Mouse (Mus musculus): ENCODE results near the gene Mocs3.

Mocs3 gene

GRCm38 (mm10) chr2:168242841-168243240 lies 12.4 kb downstream of the Mocs3 start:
- DNase-seq (ENCODE audit: low read depth, low spot score): no peak

DNA sequence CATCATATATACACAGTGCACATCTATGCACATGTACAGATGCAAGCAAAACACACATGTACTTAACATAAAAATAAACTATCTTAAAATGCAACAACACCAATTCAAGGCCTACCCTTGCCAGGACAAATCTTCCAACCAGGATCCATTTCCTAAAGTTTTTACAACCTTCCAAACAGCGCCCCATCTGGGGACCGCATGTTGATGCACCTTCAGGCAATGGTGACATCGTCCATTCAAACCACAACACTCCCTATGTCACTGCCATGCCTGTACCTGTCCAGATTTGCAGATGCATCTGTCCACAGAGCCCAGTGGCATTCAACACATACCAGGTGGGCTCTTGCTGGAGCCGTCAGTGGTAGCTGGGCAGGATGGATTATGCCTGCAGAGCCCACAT lies 12.9 kb downstream of the Mocs3 start:
- DNase-seq (ENCODE audit: low read depth, low spot score): no peak

- no peak for DNase-seq (ENCODE audit: low read depth, low spot score)
Observed at GRCm38 (mm10) chr2:168245571-168245970, 15.1 kb downstream of the Mocs3 start.

DNA sequence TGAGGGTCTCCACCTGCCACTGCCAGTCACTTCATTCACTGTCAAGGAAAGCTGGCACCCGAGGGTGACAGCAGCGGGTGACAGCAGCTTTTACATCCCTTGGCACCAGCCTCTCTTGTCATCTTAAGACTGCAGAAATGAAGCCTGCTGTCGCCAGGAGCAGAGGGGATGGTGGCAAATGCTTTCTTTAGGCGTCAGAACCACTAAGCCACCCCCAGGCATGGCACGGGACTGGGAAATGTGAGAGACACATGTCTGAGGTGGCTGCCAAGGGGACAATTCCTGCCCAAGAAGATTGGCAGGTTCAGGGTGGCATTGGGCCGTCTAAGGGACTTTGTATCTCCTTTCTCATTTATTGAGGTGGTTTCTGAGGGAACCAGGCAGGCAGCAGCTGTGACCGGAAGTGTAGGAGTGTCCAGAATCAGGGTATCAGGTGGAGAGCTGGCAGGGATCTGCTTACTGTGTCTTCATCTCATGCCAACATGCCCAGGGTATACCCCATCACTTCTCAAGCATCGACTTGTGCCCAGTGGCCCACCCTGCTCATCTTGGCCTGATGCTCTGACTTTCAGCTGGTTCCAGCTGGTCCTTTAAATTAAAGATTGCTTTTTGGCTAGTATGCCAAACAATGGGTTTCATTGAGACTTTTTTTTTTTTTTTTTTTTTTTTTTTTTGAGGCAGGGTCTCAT lies 17.9 kb downstream of the Mocs3 start:
- no peak for DNase-seq (ENCODE audit: low read depth, low spot score)

DNA sequence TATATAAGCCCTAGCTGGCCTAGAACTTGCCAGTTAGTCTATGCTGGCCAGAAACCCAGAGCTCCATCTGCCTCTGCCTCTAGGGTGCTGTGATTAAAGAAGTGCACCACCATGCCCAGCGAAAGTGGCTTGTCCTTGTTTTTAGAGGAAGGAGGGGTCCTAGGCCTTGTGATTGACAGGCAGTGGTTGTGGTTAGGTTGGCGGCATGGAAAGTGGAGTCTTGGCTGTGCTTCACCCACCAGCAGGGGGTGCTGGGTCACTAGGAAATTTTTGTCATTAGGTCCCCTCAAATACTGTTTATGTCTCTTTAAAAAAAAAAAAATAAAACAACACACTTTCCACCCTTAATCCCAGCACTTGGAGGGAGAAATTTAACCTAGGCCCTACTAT lies 18.4 kb downstream of the Mocs3 start:
- peak; percentile 54 for DNase-seq (ENCODE audit: low read depth, low spot score)

GRCm38 (mm10) chr2:168250270-168250669 lies 19.8 kb downstream of the Mocs3 start:
- DNase-seq (ENCODE audit: low read depth, low spot score): peak; percentile 91

DNA sequence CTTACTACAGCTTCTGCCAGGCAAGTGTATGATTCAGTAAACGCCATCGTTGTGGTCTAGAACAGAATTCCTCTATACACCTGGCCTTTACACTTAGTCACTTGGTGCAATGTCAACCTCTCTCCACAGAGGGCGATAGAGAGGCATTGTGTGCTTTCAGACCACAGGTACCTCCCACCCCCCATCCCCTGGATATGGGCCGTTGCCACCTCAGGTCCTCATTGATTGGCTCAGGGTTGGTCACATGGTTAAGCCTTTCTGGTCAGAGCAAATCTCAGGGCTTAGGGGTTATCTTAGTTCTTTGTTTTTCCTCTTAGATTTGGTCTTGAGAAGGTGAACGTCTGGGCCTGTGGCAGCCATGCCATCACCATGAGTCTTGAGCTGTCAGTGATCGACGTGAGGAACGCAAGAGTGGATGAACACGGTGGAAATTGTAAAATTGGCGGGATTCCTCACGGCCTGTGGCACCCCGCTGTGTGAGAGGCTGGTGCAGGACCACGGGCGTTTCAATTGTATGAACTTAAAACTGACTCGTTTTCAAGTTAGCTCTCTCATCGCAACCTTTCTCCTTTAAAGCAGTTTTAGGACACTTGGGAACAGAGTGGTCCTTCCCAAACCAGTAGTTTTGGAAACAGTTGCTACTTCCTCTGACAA lies 22.3 kb downstream of the Mocs3 start:
- DNase-seq (ENCODE audit: low read depth, low spot score): peak; percentile 89

DNA sequence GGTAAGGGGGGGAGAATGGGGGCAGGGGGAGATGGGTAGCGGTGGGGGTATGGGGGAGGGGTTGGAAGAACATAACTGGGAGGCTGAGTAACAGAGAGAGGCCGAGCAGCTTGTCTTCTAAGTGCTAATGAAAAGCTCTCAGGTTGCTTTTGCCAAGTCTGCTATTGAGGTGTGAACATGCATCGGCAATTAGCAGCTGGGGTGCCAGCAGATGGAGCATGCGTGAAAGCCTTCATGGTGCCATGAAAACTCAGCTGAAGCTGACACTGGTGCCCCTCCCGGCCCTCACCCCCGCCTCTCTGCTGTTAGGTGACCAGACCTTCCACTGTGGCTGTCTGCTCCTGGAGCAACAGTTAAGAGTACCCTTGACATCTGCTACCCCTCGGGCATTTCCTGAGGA lies 23.4 kb downstream of the Mocs3 start:
- DNase-seq (ENCODE audit: low read depth, low spot score): no peak

DNA sequence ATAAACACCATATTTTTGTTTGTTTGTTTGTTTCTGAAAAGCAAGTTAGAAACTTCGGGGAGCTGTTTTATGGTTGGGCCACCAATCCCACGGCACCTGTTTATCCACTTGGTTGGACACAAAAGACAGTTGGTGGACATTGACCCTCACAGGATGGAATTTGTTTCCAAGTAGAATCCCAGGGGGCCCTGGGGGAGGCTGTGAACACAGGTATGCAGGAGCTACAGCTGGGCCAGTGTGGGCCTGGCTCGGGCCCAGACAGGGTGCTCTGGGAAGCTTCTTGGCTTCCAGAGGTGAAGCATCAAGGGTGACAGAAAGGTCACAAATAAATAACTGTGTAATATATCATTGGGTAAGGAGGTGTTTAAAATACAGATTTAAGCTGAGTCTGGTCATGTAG lies 26.1 kb downstream of the Mocs3 start:
- DNase-seq (ENCODE audit: low read depth, low spot score): no peak

DNA sequence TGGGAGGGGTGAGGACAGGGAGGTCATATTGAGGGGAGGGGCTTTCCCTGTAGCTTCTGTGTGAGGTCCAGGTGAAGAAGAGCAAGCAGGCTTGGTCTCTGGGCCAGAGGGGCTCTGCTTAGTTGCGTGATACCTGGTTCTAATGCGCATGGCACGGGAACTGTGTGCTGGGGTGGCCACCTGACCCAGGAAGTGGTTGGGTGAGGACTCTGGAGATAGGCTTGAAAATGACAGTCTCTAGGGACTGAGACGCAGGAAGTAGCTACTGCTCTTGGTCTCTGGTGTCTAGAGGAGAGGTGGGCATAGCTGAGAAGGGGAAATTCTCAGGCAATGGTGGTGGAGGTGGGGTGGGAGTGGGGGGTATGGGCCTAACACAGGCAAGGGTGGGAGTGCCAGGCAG lies 26.8 kb downstream of the Mocs3 start:
- DNase-seq (ENCODE audit: low read depth, low spot score): no peak

GRCm38 (mm10) chr2:168259046-168259445 lies 28.6 kb downstream of the Mocs3 start:
- DNase-seq (ENCODE audit: low read depth, low spot score): no peak

- no peak for DNase-seq (ENCODE audit: low read depth, low spot score)
Observed at GRCm38 (mm10) chr2:168260124-168260523, 29.7 kb downstream of the Mocs3 start.

- DNase-seq (ENCODE audit: low read depth, low spot score): no peak
Observed at GRCm38 (mm10) chr2:168260900-168261299, 30.5 kb downstream of the Mocs3 start.

DNA sequence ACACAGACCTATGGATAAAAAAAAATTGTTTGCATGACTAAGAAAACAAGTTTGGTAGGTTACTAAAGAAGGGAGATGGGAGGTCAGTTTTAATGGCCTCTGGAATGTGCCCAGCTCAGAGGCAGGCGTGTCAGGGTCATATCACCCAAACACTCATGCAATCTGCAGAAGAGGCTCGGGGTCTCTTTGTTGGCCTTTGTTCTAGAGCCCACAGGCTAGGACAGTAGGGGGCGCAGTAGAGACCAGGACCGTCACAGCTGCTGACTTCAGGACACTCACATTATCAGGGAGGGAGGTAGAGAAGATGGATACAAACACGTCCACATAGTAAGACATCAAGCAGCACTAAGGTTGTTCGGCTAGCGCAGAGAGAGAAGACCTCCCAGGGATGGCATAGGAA lies 37.6 kb downstream of the Mocs3 start:
- no peak for DNase-seq (ENCODE audit: low read depth, low spot score)

GRCm38 (mm10) chr2:168273387-168273786 lies 43.0 kb downstream of the Mocs3 start:
- no peak for DNase-seq (ENCODE audit: low read depth, low spot score)

GRCm38 (mm10) chr2:168274374-168274935 lies 44.0 kb downstream of the Mocs3 start:
- DNase-seq (ENCODE audit: low read depth, low spot score): peak; percentile 53

DNA sequence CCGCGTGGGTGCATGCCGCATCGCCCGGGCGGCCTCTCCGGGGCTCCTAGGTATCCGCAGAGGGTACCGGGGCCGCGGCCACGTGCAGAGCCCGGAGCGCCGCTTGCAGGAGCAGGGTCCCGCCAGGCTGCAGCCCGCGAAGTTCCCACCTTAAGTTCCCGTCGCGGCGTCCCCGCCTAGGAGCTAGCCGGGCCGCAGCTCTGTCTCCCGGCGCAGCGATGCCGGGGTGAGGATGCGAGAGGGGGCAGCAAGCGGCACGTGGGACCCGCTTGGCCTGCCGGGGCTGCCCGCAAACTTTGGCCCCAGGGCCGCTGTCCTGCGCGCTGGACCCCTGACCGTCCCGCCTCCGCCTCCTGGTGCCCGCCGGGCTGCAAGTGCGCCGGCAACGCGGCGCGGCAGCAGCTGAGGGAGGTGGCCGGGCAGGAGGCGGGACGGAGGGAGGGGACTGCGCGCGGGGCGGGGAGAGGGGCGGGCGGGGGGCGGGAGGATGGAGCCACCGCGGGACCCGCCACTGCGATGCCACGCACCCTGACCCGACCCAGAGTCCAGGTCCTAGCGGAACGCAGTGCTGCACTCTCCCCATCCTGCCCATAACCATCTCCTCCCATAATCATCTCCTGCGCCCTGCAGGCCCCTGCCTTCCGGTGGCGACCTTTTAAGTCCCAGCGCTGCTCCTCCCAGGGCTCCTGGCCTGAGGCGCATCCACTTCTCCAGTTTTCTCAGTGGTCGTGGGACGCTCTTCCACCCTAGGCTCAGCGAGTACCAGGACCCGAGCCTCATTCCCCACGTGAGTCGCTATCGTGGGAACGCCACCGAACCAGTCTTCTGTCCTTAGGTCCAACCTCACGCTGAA lies 50.5 kb downstream of the Mocs3 start:
- peak; percentile 31 for DNase-seq (ENCODE audit: low read depth, low spot score)

DNA sequence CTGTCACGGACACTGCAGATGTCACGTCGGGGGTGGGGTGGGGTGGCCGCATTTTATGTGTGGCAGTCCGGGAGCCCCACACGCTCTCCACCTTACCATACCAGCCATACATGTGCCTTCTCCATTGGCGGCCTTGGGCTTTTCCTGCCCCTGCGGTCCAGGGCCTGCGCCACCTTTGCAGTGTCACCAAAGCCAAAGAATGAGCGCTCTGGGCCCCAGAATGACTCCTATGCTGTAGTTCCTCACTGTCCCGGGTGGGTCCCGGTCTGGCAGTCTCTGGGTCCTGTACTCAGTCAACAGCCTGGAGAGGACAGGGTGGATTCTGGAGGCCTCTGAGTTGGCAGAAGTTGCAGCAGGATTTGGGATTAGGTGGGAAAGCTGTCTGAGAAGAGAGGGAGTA lies 51.2 kb downstream of the Mocs3 start, which contains the start of gene Kcng1:
Gene Kcng1, minus strand, starts transcription at position 155 of the 400 bp plus-strand sequence.
- no peak for DNase-seq (ENCODE audit: low read depth, low spot score)

Measured in forelimb bud, embryonic 11.5 days (tissue).